Mouse (Mus musculus) lung, embryonic 16.5 days (tissue): ENCODE measurements around the gene Cotl1. TPM values are rescaled to one million over a fixed set of nuclear protein-coding genes. Genes with fewer than 3 reads are reported as not detected.

Source experiments
- ATAC-seq: fragments of 200-750 bp; cut with Nextera tagmentation; 2 replicates; pipeline ENCODE4 v1.8.0; 2017; ENCODE audit warnings: low read depth, mild to moderate bottlenecking, moderate library complexity
- H3K27ac ChIP-seq: fragments of 300-500 bp; sonication (generic); 2 replicates; pipeline ENCODE4 v1.5.1; 2014; ENCODE audit warnings: mild to moderate bottlenecking, control low read depth, low read length
- H3K27me3 ChIP-seq: fragments of 300-500 bp; sonication (generic); 2 replicates; pipeline ENCODE4 v1.6.1; 2014; ENCODE audit warnings: low read depth, low read length, mixed read lengths; ENCODE audit not compliant: control insufficient read depth, insufficient read depth
- H3K36me3 ChIP-seq: fragments of 300-500 bp; sonication (generic); 2 replicates; pipeline ENCODE4 v1.6.1; 2014; ENCODE audit warnings: low read length; ENCODE audit not compliant: control insufficient read depth, insufficient read depth
- H3K4me1 ChIP-seq: fragments of 300-500 bp; sonication (generic); replicated peaks from 2 replicates; pipeline ENCODE4 v1.6.1; 2014; ENCODE audit warnings: low read length, mixed read lengths; ENCODE audit not compliant: control insufficient read depth, insufficient read depth
- H3K4me2 ChIP-seq: fragments of 300-500 bp; sonication (generic); 2 replicates; pipeline ENCODE4 v1.6.1; 2014; ENCODE audit warnings: low read depth, low read length, control low read depth
- H3K4me3 ChIP-seq: fragments of 300-500 bp; sonication (generic); 2 replicates; pipeline ENCODE4 v1.5.1; 2014; ENCODE audit warnings: mild to moderate bottlenecking, low read length, control low read depth
- H3K9ac ChIP-seq: fragments of 300-500 bp; sonication (generic); 2 replicates; pipeline ENCODE4 v1.6.1; 2014; ENCODE audit warnings: low read length, control low read depth
- H3K9me3 ChIP-seq: fragments of 300-500 bp; sonication (generic); 2 replicates; pipeline ENCODE4 v1.6.1; 2016; ENCODE audit warnings: low read length; ENCODE audit not compliant: control insufficient read depth
- WGBS: fragments of 180-500 bp; shearing (Covaris S2); extraction: QIAGEN DNeasy Blood & Tissue Kit; methylation state at CpG from one replicate; pipeline ENCODE4 v1.1.7; 2014; 5-methylcytosine and 5-hydroxymethylcytosine counted together
- polyA plus RNA-seq: library from polyadenylated mRNA; unstranded; fragments of >200 nt; fragmentation: Nextera tagmentation; extraction: Ambion mirVana; gene quantifications from 2 replicates; pipeline ENCODE4 v1.2.1, GENCODE M21; 2015

The Cotl1 gene
- polyA plus RNA-seq, 1 experiment from 2014 or later, result 78.4 TPM

GRCm38 (mm10) chr8:119832931-119833330 lies 7.4 kb downstream of the Cotl1 start:
- 36% methylated on average over 5 of the region's 5 CpGs for WGBS
- no peak overlapping the region for H3K4me2 ChIP-seq
- H3K36me3 ChIP-seq, result no peaks in the 10 kb centered on the region
- no peaks in the 10 kb centered on the region for H3K9me3 ChIP-seq
- H3K27ac ChIP-seq, result peak overlapping the region; percentile 59; the same call in 1 of the 2 replicates
- no peaks in the 10 kb centered on the region for H3K27me3 ChIP-seq
- peaks cover 45% of the 10 kb centered on the region for H3K4me1 ChIP-seq
- no peak overlapping the region for H3K4me3 ChIP-seq
- no peak overlapping the region for H3K9ac ChIP-seq
- no peak for ATAC-seq

DNA sequence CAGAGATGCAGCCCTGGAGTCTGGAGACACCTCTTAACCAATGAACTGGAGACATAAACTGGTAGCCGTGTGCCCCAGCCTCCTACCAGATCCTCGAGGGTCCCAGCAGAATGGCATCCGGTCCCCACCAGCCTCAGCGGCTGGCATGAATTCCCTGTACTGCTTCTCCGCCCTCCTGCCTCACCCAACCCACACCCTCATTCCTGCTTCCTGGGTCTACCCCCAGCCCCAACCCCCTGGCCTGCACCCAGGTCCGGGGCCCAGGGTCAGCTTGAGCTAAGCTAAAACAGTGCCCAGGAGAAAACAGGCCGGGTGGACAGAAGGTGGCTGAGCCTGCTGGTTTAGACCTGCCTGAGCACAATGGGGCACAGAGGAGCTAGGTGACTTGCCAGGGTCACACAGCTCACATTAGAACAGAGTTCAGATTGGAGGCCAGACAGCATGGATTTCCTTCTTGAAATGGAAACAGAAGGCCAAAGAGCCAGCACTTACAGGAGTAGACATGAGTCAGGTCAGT lies 8.2 kb downstream of the Cotl1 start:
- Histone ChIP-seq H3K27ac (peak overlapping the region; percentile 59), H3K9me3 (no peaks in the 10 kb centered on the region), H3K4me1 (peaks cover 48% of the 10 kb centered on the region), H3K4me3 (no peak overlapping the region), H3K36me3 (no peaks in the 10 kb centered on the region), H3K4me2 (peak overlapping the region; percentile 37; the same call in 1 of the 2 replicates), H3K9ac (peak overlapping the region; percentile 12; the same call in 1 of the 2 replicates), H3K27me3 (no peaks in the 10 kb centered on the region)
- peak; percentile 7; the same call in 1 of the 2 replicates for ATAC-seq
- 35% methylated on average over 7 of the region's 7 CpGs for WGBS

DNA sequence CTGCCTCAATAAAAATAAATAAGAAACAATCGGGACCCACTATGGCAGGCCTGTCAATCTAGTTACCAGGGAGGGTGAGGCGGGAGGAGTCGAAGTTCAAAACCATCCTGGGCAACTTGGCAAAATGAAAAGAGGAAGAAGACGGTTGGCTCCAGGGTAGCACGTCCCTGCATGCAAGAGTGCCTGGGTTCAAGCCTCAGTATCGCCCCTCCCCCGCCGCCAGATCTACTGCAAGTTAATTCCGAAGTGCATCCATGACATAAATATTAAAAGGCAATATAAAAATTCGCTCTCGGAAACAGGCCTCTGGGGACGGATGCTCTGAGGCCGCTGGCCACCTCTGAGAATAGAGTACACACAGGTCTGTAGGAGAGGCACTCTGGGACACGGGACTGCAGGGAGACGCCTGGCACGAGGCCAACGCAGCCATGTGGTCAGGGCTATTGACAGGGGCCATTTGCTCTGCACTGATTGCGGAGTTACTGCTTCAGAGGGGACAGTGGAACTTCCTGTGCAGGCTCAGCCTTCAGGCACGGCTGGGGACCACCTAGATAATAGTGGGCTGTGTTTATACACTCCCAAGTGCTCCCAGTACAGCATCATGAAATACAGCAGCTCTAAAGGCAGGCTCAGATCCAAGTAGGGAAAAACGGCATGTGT lies 8.9 kb downstream of the Cotl1 start:
- H3K27me3 ChIP-seq, result no peaks in the 10 kb centered on the region
- ATAC-seq, result peak; percentile 77
- H3K4me2 ChIP-seq, result peak overlapping the region; percentile 37
- peaks cover 55% of the 10 kb centered on the region for H3K4me1 ChIP-seq
- peak overlapping the region; percentile 59 for H3K27ac ChIP-seq
- H3K36me3 ChIP-seq, result no peaks in the 10 kb centered on the region
- WGBS, result 17% methylated on average over 20 of the region's 20 CpGs
- H3K9me3 ChIP-seq, result no peaks in the 10 kb centered on the region
- H3K4me3 ChIP-seq, result no peak overlapping the region; the same call in 1 of the 2 replicates
- H3K9ac ChIP-seq, result peak overlapping the region; percentile 12; the same call in 1 of the 2 replicates

DNA sequence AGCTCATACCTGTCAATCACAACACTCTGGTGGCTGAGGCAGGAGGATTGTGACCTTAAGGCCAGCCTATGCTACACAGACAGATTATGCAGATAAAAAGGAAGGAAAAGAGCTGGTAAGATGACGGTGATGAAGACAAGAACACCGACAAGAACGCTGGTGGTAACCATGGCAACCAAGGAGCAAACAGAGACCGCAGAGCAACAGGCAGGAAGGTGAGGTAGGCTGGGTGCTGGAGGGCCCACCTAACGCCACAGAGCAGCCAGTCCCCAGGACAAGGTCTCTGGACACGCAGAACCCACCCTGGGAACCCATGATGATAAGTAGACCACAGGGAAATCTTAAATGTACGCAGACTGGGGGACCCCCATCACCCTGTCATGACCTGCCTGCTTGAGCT lies 9.8 kb downstream of the Cotl1 start:
- H3K4me1 ChIP-seq, result peaks cover 62% of the 10 kb centered on the region
- no peak for ATAC-seq
- no peak overlapping the region for H3K4me3 ChIP-seq
- no peaks in the 10 kb centered on the region for H3K27me3 ChIP-seq
- no peak overlapping the region for H3K4me2 ChIP-seq
- no peaks in the 10 kb centered on the region for H3K36me3 ChIP-seq
- WGBS, result 44% methylated on average over 7 of the region's 7 CpGs
- H3K9ac ChIP-seq, result no peak overlapping the region
- no peak overlapping the region for H3K27ac ChIP-seq
- H3K9me3 ChIP-seq, result no peaks in the 10 kb centered on the region

DNA sequence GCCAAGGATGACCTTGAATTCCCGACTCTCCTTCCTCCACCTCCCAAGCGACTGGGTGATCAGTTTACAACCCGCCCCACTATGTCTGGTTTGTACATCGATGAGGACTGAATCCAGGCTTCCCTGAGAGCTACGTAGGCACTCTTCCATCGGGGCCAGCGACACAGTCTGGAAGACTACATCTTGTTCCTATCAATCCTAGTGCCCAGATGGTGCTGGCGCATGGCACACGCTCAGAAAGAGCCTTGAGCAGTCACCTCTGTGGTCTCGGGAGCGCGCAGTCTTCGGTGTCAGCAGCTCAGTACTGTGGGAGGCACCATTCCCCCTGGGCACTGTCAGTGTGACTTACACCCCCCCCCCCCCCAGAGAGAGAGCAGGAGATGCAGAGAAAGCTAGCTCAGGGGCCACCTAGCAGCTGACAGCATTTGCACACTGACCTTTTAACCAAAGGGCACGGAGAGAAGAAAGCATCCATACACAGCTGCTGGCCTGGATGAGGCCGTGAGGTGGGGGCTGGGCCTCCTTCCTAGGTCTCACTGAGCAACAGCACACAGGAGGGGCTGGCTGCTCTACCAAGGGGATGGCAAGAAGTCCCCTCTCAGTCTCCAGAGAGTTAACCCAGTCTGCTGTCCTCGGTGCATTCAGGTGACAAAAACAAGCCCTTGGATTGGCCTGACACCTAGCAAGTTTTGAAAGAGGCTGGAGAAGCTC lies 10.3 kb downstream of the Cotl1 start:
- ATAC-seq, result no peak
- Histone ChIP-seq H3K9me3 (no peaks in the 10 kb centered on the region), H3K4me1 (peaks cover 66% of the 10 kb centered on the region), H3K36me3 (no peaks in the 10 kb centered on the region), H3K27me3 (no peaks in the 10 kb centered on the region), H3K9ac (no peak overlapping the region), H3K4me3 (no peak overlapping the region), H3K4me2 (no peak overlapping the region), H3K27ac (no peak overlapping the region)
- 75% methylated on average over 16 of the region's 16 CpGs for WGBS

GRCm38 (mm10) chr8:119829420-119829819 lies 10.9 kb downstream of the Cotl1 start:
- H3K4me2 ChIP-seq, result no peak overlapping the region
- no peak overlapping the region for H3K9ac ChIP-seq
- H3K27ac ChIP-seq, result no peak overlapping the region
- no peaks in the 10 kb centered on the region for H3K27me3 ChIP-seq
- no peaks in the 10 kb centered on the region for H3K36me3 ChIP-seq
- no peak for ATAC-seq
- peaks cover 69% of the 10 kb centered on the region for H3K4me1 ChIP-seq
- WGBS, result 81% methylated on average over 13 of the region's 13 CpGs
- H3K4me3 ChIP-seq, result no peak overlapping the region
- H3K9me3 ChIP-seq, result no peaks in the 10 kb centered on the region

GRCm38 (mm10) chr8:119829015-119829414 lies 11.3 kb downstream of the Cotl1 start:
- H3K4me2 ChIP-seq, result no peak overlapping the region
- no peak overlapping the region for H3K9ac ChIP-seq
- H3K4me3 ChIP-seq, result no peak overlapping the region
- no peaks in the 10 kb centered on the region for H3K9me3 ChIP-seq
- H3K27ac ChIP-seq, result no peak overlapping the region
- H3K4me1 ChIP-seq, result peaks cover 73% of the 10 kb centered on the region
- no peaks in the 10 kb centered on the region for H3K27me3 ChIP-seq
- no peak for ATAC-seq
- no peaks in the 10 kb centered on the region for H3K36me3 ChIP-seq
- WGBS, result 69% methylated on average over 10 of the region's 10 CpGs

GRCm38 (mm10) chr8:119827721-119828153 lies 12.6 kb downstream of the Cotl1 start:
- H3K4me1 ChIP-seq, result peaks cover 69% of the 10 kb centered on the region
- H3K4me3 ChIP-seq, result no peak overlapping the region
- no peak overlapping the region for H3K9ac ChIP-seq
- ATAC-seq, result peak; percentile 24; the same call in 1 of the 2 replicates
- peak overlapping the region; percentile 45 for H3K27ac ChIP-seq
- H3K4me2 ChIP-seq, result 0 out of 2 replicates have a peak overlapping the region, but pooled peaks have one; percentile 6
- H3K9me3 ChIP-seq, result no peaks in the 10 kb centered on the region
- WGBS, result 20% methylated on average over 4 of the region's 4 CpGs
- H3K27me3 ChIP-seq, result no peaks in the 10 kb centered on the region
- H3K36me3 ChIP-seq, result no peaks in the 10 kb centered on the region

DNA sequence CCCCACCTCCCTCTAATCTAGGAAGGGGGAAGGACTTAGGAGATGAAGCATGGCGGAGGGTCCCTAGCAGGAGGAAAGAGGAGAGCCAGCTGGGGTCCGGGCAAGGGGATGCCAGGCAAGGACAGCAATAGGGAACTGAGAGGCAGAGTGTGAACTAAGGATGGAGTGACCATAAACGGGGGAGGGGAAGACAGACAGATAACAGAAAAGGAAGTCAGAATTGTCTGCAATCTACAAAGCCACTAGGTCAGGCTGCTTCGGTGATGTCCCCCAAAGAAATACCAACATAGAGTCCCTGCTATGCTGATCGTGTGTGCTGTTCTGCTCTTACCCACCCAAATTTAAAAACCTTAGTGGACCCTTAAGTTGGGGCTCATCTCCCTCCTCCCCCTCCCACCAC lies 13.4 kb downstream of the Cotl1 start:
- no peaks in the 10 kb centered on the region for H3K9me3 ChIP-seq
- H3K27ac ChIP-seq, result peak overlapping the region; percentile 45
- no peak overlapping the region for H3K4me3 ChIP-seq
- WGBS, result 73% methylated on average over 5 of the region's 5 CpGs
- no peak overlapping the region for H3K9ac ChIP-seq
- H3K27me3 ChIP-seq, result no peaks in the 10 kb centered on the region
- no peak for ATAC-seq
- H3K4me2 ChIP-seq, result no peak overlapping the region
- no peaks in the 10 kb centered on the region for H3K36me3 ChIP-seq
- peaks cover 61% of the 10 kb centered on the region for H3K4me1 ChIP-seq
